Comparison of ENCODE assay signal across 28 mouse cellular contexts in the genomic region with DNA sequence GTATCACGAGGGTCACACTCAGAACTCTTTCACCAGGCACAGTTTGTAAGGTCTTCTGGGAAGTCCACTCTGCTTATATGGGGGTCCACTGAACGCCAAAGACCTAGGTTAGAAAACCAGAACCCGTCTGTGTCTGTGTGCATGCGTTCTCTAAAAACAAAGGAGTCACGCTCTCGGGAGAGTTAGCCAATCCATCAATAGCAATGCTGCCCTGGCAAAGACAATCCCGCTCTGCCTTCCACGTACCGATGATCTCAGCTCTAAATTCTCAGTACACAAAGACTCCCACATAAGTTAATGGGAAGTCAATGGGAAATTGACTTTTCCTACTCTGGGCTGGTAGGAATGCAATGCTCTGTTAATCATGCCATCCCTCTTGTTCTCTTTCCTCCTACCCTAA. TPM values are rescaled to one million over a fixed set of nuclear protein-coding genes. Genes with fewer than 3 reads are reported as not detected.
DNase-seq lines count a peak whose midpoint lies in the region; ATAC-seq and TF ChIP-seq lines count a peak whose summit lies in the region.
"Had no signal": no experiment of that assay in that cellular context is flagged by ENCODE, and none has a peak within 500 bp of the region (broad histone marks: within the 10 kb centered on the region; RNA-seq: fewer than 3 reads in every experiment).

No protein-coding gene starts in this region.

- H3K4me1 ChIP-seq in kidney, embryonic 14.5 days (ENCODE audit: control insufficient read depth, insufficient read depth, low read length): peaks cover 5% of the 10 kb centered on the region; the same call in 1 of the 2 replicates
- peaks cover 13% of the 10 kb centered on the region; the same call in 1 of the 2 replicates for H3K4me1 ChIP-seq in kidney, embryonic 16.5 days (ENCODE audit: insufficient read depth, low read length)
- H3K4me1 ChIP-seq: embryonic facial prominence, embryonic 13.5 days; embryonic facial prominence, embryonic 15.5 days; forebrain, embryonic 10.5 days; forebrain, embryonic 12.5 days had no signal

- no peaks in the 10 kb centered on the region for H3K27me3 ChIP-seq in kidney, embryonic 14.5 days (ENCODE audit: control insufficient read depth, insufficient read depth, low read length)
- H3K27me3 ChIP-seq in kidney, embryonic 16.5 days (ENCODE audit: insufficient read depth, low read length): no peaks in the 10 kb centered on the region
- H3K27me3 ChIP-seq: CH12.LX; embryonic facial prominence, embryonic 13.5 days; embryonic facial prominence, embryonic 15.5 days; forebrain, embryonic 12.5 days; Patski had no signal

- WGBS in kidney, embryonic 14.5 days: 25% methylated on average over 9 of the region's 9 CpGs
- 34% methylated on average over 9 of the region's 9 CpGs for WGBS in kidney, embryonic 16.5 days

- H3K36me3 ChIP-seq in kidney, embryonic 14.5 days (ENCODE audit: control insufficient read depth, insufficient read depth, low read length): no peaks in the 10 kb centered on the region
- no peaks in the 10 kb centered on the region; the same call in 1 of the 2 replicates for H3K36me3 ChIP-seq in kidney, embryonic 16.5 days (ENCODE audit: insufficient read depth, low read length)
- H3K36me3 ChIP-seq: embryonic facial prominence, embryonic 15.5 days had no signal

- no peaks in the 10 kb centered on the region for H3K9me3 ChIP-seq in kidney, embryonic 14.5 days (ENCODE audit: control insufficient read depth, low read length)
- H3K9me3 ChIP-seq in kidney, embryonic 16.5 days (ENCODE audit: low read length): no peaks in the 10 kb centered on the region
- H3K9me3 ChIP-seq: embryonic facial prominence, embryonic 13.5 days; embryonic facial prominence, embryonic 15.5 days; forebrain, embryonic 10.5 days; forebrain, embryonic 12.5 days; G1E had no signal

- H3K4me3 ChIP-seq in kidney, embryonic 14.5 days (ENCODE audit: low read length): no peak overlapping the region
- H3K4me3 ChIP-seq in kidney, embryonic 16.5 days (ENCODE audit: low read length): no peak overlapping the region
- H3K4me3 ChIP-seq in layer of hippocampus, adult 2 months: no peak overlapping the region
- H3K4me3 ChIP-seq: embryonic facial prominence, embryonic 13.5 days; embryonic facial prominence, embryonic 15.5 days; erythroblast, embryonic 14.5 days; forebrain, embryonic 10.5 days; forebrain, embryonic 12.5 days had no signal

- no peak overlapping the region for H3K9ac ChIP-seq in kidney, embryonic 14.5 days (ENCODE audit: low read depth, low read length)
- no peak overlapping the region for H3K9ac ChIP-seq in kidney, embryonic 16.5 days (replicated peaks; ENCODE audit: low read length)
- H3K9ac ChIP-seq: embryonic facial prominence, embryonic 13.5 days; embryonic facial prominence, embryonic 15.5 days; forebrain, embryonic 12.5 days had no signal

- H3K4me2 ChIP-seq in kidney, embryonic 14.5 days (replicated peaks; ENCODE audit: low read depth, low read length): no peak overlapping the region
- no peak overlapping the region for H3K4me2 ChIP-seq in kidney, embryonic 16.5 days (replicated peaks; ENCODE audit: low read depth, low read length)
- H3K4me2 ChIP-seq: embryonic facial prominence, embryonic 13.5 days; embryonic facial prominence, embryonic 15.5 days; forebrain, embryonic 12.5 days had no signal

- no peak overlapping the region for H3K27ac ChIP-seq in kidney, embryonic 14.5 days (ENCODE audit: low read depth, low read length)
- no peak overlapping the region for H3K27ac ChIP-seq in kidney, embryonic 16.5 days (ENCODE audit: low read length)
- H3K27ac ChIP-seq in layer of hippocampus, adult 2 months: peak overlapping the region; percentile 41
- H3K27ac ChIP-seq: embryonic facial prominence, embryonic 13.5 days; embryonic facial prominence, embryonic 15.5 days; forebrain, embryonic 10.5 days; forebrain, embryonic 12.5 days had no signal

- TF ChIP-seq CTCF in layer of hippocampus, adult 2 months (conservative IDR thresholded peaks at IDR 0.05): no peak

- no peak for DNase-seq in kidney, adult 11 months
- no peak for DNase-seq in kidney, adult 18-20 months
- DNase-seq in layer of hippocampus, adult 2 months (ENCODE audit: low spot score in 2 of 2): no peak
- DNase-seq in layer of hippocampus, postnatal 14 days (ENCODE audit: low spot score in 2 of 2): no peak
- DNase-seq in brain, adult 2 months (ENCODE audit: low read depth, low spot score): peak; percentile 63
- DNase-seq: adrenal gland, postnatal 14 days; adrenal gland, postnatal 36 days; cerebellum, adult 11 months; cerebellum, adult 18-20 months; cerebellum, adult 8-10 months; cerebellum, adult 9-11 months; cerebellum, postnatal 14 days; cerebellum, postnatal 36 days; embryo, embryonic 11 days had no signal

- peak; percentile 46; the same call in 1 of the 2 replicates for ATAC-seq in kidney, embryonic 14.5 days (ENCODE audit: low FRiP score, low TSS enrichment)
- ATAC-seq in kidney, embryonic 16.5 days (ENCODE audit: low FRiP score, low TSS enrichment): peak; percentile 63
- ATAC-seq in CD4-positive, CD25-positive, alpha-beta regulatory T cell, adult 4 months: no peak
- ATAC-seq: activated CD4-positive, CD25-positive, alpha-beta regulatory T cell, adult 4 months; forebrain, embryonic 14.5 days; forebrain, embryonic 16.5 days; Patski had no signal

RNA-seq across cellular contexts. Expression of a gene that starts 21.4 kb away (rescaled TPM):
- polyA plus RNA-seq in kidney, embryonic 14.5 days (2014; fragmentation: Nextera tagmentation; extraction: Ambion mirVana): 35.3 and 40.3 TPM in 2 replicates
- polyA plus RNA-seq in kidney, embryonic 16.5 days (2015; fragmentation: Nextera tagmentation; extraction: Ambion mirVana): 38.4 and 39.5 TPM in 2 replicates
- 10 to 100 TPM; 33.2 to 36.1 TPM for total RNA-seq in layer of hippocampus, adult 2 months (2021)
- total RNA-seq in layer of hippocampus, postnatal 14 days (2021): 10 to 100 TPM; 35.3 to 36.2 TPM
- polyA plus RNA-seq in CD4-positive, CD25-positive, alpha-beta regulatory T cell, adult 4 months (2017; shearing (Covaris generic)): 10 to 100 TPM in 1 of 2 experiments, 1 to 10 TPM in 1; 9.1 to 12.8 TPM

RNA-seq across cellular contexts. Expression of a gene that starts 42.8 kb away (rescaled TPM):
- 55.1 and 56.4 TPM in 2 replicates for polyA plus RNA-seq in kidney, embryonic 14.5 days (2014; fragmentation: Nextera tagmentation; extraction: Ambion mirVana)
- 63.2 and 66.9 TPM in 2 replicates for polyA plus RNA-seq in kidney, embryonic 16.5 days (2015; fragmentation: Nextera tagmentation; extraction: Ambion mirVana)
- 10 to 100 TPM; 33.7 to 33.8 TPM for total RNA-seq in layer of hippocampus, adult 2 months (2021)
- 10 to 100 TPM; 32.9 to 37.8 TPM for total RNA-seq in layer of hippocampus, postnatal 14 days (2021)
- 1 to 10 TPM; 3.4 to 9.1 TPM for polyA plus RNA-seq in CD4-positive, CD25-positive, alpha-beta regulatory T cell, adult 4 months (2017; shearing (Covaris generic))
